11 mouse cellular contexts compared by ENCODE assay signal in genomic region chr12:112746461-112746807, GRCm38 (mm10). TPM values are rescaled to one million over a fixed set of nuclear protein-coding genes. Genes with fewer than 3 reads are reported as not detected.
DNase-seq lines count a peak whose midpoint lies in the region; ATAC-seq and TF ChIP-seq lines count a peak whose summit lies in the region.
"Had no signal": no experiment of that assay in that cellular context is flagged by ENCODE, and none has a peak within 500 bp of the region (broad histone marks: within the 10 kb centered on the region; RNA-seq: fewer than 3 reads in every experiment).

No protein-coding gene starts in this region.

- TF ChIP-seq CTCF in intestine, postnatal 0 days (IDR thresholded peaks at IDR 0.05; ENCODE audit: low read depth), result no peak

- no peak for DNase-seq in kidney, postnatal 25 days
- DNase-seq in hindbrain, embryonic 14.5 days (ENCODE audit: low spot score), result no peak
- no peak for DNase-seq in kidney, adult 18-20 months
- no peak for DNase-seq in gastrocnemius, postnatal 25 days
- DNase-seq: liver, postnatal 0 days had no signal

- H3K9ac ChIP-seq in kidney, embryonic 14.5 days (ENCODE audit: low read depth, low read length), result no peak overlapping the region
- no peak overlapping the region for H3K9ac ChIP-seq in hindbrain, embryonic 14.5 days
- H3K9ac ChIP-seq in intestine, postnatal 0 days (ENCODE audit: low read depth, low read length), result no peak overlapping the region
- H3K9ac ChIP-seq in neural tube, embryonic 12.5 days, result no peak overlapping the region
- H3K9ac ChIP-seq: kidney, embryonic 15.5 days; liver, postnatal 0 days had no signal

- H3K4me1 ChIP-seq in kidney, embryonic 14.5 days (ENCODE audit: control insufficient read depth, insufficient read depth, low read length), result 0 out of 2 replicates have a peak, but pooled peaks cover 5% of the 10 kb centered on the region
- H3K4me1 ChIP-seq in hindbrain, embryonic 14.5 days (replicated peaks; ENCODE audit: control insufficient read depth, insufficient read depth, low read length), result peaks cover 17% of the 10 kb centered on the region; the same call in 1 of the 2 replicates
- H3K4me1 ChIP-seq in intestine, postnatal 0 days (replicated peaks; ENCODE audit: control insufficient read depth, insufficient read depth, low read length), result no peaks in the 10 kb centered on the region
- peaks cover 15% of the 10 kb centered on the region for H3K4me1 ChIP-seq in neural tube, embryonic 12.5 days

- WGBS in kidney, embryonic 14.5 days, result 71% methylated on average over 4 of the region's 4 CpGs
- 67% methylated on average over 4 of the region's 4 CpGs for WGBS in hindbrain, embryonic 14.5 days
- 80% methylated on average over 4 of the region's 4 CpGs for WGBS in intestine, postnatal 0 days
- 79% methylated on average over 4 of the region's 4 CpGs for WGBS in neural tube, embryonic 12.5 days

- H3K36me3 ChIP-seq in kidney, embryonic 14.5 days (ENCODE audit: control insufficient read depth, insufficient read depth, low read length), result peaks cover 22% of the 10 kb centered on the region
- peaks cover 31% of the 10 kb centered on the region for H3K36me3 ChIP-seq in hindbrain, embryonic 14.5 days (replicated peaks; ENCODE audit: control insufficient read depth, insufficient read depth)
- peaks cover 24% of the 10 kb centered on the region; the same call in 1 of the 2 replicates for H3K36me3 ChIP-seq in intestine, postnatal 0 days (ENCODE audit: control insufficient read depth, insufficient read depth)
- peaks cover 26% of the 10 kb centered on the region for H3K36me3 ChIP-seq in neural tube, embryonic 12.5 days

- no peaks in the 10 kb centered on the region for H3K9me3 ChIP-seq in kidney, embryonic 14.5 days (ENCODE audit: control insufficient read depth, low read length)
- H3K9me3 ChIP-seq in hindbrain, embryonic 14.5 days (ENCODE audit: control insufficient read depth, low read length), result no peaks in the 10 kb centered on the region
- no peaks in the 10 kb centered on the region for H3K9me3 ChIP-seq in intestine, postnatal 0 days (ENCODE audit: control insufficient read depth)
- H3K9me3 ChIP-seq in neural tube, embryonic 12.5 days, result no peaks in the 10 kb centered on the region
- H3K9me3 ChIP-seq: kidney, embryonic 15.5 days had no signal

- H3K27me3 ChIP-seq in kidney, embryonic 14.5 days (ENCODE audit: control insufficient read depth, insufficient read depth, low read length), result no peaks in the 10 kb centered on the region
- no peaks in the 10 kb centered on the region for H3K27me3 ChIP-seq in hindbrain, embryonic 14.5 days (ENCODE audit: control insufficient read depth, insufficient read depth, low read length)
- no peaks in the 10 kb centered on the region for H3K27me3 ChIP-seq in intestine, postnatal 0 days (replicated peaks; ENCODE audit: control insufficient read depth, insufficient read depth, low read length)
- H3K27me3 ChIP-seq in neural tube, embryonic 12.5 days (replicated peaks), result no peaks in the 10 kb centered on the region
- H3K27me3 ChIP-seq: kidney, embryonic 15.5 days had no signal

- H3K4me3 ChIP-seq in kidney, embryonic 14.5 days (ENCODE audit: low read length), result no peak overlapping the region
- H3K4me3 ChIP-seq in hindbrain, embryonic 14.5 days (replicated peaks; ENCODE audit: low read length), result no peak overlapping the region
- no peak overlapping the region for H3K4me3 ChIP-seq in intestine, postnatal 0 days (ENCODE audit: low read depth, low read length)
- H3K4me3 ChIP-seq in neural tube, embryonic 12.5 days, result no peak overlapping the region
- H3K4me3 ChIP-seq: kidney, embryonic 15.5 days; myocyte had no signal

- H3K27ac ChIP-seq in kidney, embryonic 14.5 days (ENCODE audit: low read depth, low read length), result no peak overlapping the region
- 0 out of 2 replicates have a peak overlapping the region, but pooled peaks have one; percentile 16 for H3K27ac ChIP-seq in hindbrain, embryonic 14.5 days
- no peak overlapping the region for H3K27ac ChIP-seq in intestine, postnatal 0 days (ENCODE audit: low read depth, low read length)
- H3K27ac ChIP-seq in neural tube, embryonic 12.5 days, result no peak overlapping the region

- H3K4me2 ChIP-seq in kidney, embryonic 14.5 days (replicated peaks; ENCODE audit: low read depth, low read length), result no peak overlapping the region
- H3K4me2 ChIP-seq in hindbrain, embryonic 14.5 days (replicated peaks), result no peak overlapping the region
- H3K4me2 ChIP-seq in intestine, postnatal 0 days (replicated peaks; ENCODE audit: low read depth), result no peak overlapping the region
- H3K4me2 ChIP-seq in neural tube, embryonic 12.5 days (replicated peaks), result no peak overlapping the region

- ATAC-seq in kidney, embryonic 14.5 days (ENCODE audit: low FRiP score, low TSS enrichment), result peak; percentile 11
- peak; percentile 9; the same call in 1 of the 2 replicates for ATAC-seq in hindbrain, embryonic 14.5 days (ENCODE audit: low FRiP score)
- ATAC-seq in intestine, postnatal 0 days, result 0 out of 2 replicates have a peak, but pooled peaks have one; percentile 11
- peak; percentile 5; the same call in 1 of the 2 replicates for ATAC-seq in neural tube, embryonic 12.5 days (ENCODE audit: low FRiP score, low read depth)
- ATAC-seq: activated CD4-positive, CD25-positive, alpha-beta regulatory T cell, adult 4 months had no signal

RNA-seq across cellular contexts. Expression of gene Pld4, which starts 14.0 kb away (rescaled TPM):
- polyA plus RNA-seq in kidney, embryonic 14.5 days (2014; fragmentation: Nextera tagmentation; extraction: Ambion mirVana), result 4.8 and 7.8 TPM in 2 replicates
- 7.1 and 7.9 TPM in 2 replicates for polyA plus RNA-seq in hindbrain, embryonic 14.5 days (2014; fragmentation: Nextera tagmentation; extraction: Ambion mirVana)
- 6.7 and 6.9 TPM in 2 replicates for polyA plus RNA-seq in intestine, postnatal 0 days (2015; fragmentation: Nextera tagmentation; extraction: Ambion mirVana)
- polyA plus RNA-seq in neural tube, embryonic 12.5 days (2016; fragmentation: Nextera tagmentation; extraction: Ambion mirVana), result 5.1 and 5.8 TPM in 2 replicates
- total RNA-seq in gastrocnemius, postnatal 25 days (2021), result 1 to 10 TPM; 3.5 to 3.9 TPM

RNA-seq across cellular contexts. Expression of gene Cep170b, which starts 26.2 kb away (rescaled TPM):
- 11.5 and 15.1 TPM in 2 replicates for polyA plus RNA-seq in kidney, embryonic 14.5 days (2014; fragmentation: Nextera tagmentation; extraction: Ambion mirVana)
- polyA plus RNA-seq in hindbrain, embryonic 14.5 days (2014; fragmentation: Nextera tagmentation; extraction: Ambion mirVana), result 39.5 and 41.9 TPM in 2 replicates
- 12.7 and 13.4 TPM in 2 replicates for polyA plus RNA-seq in intestine, postnatal 0 days (2015; fragmentation: Nextera tagmentation; extraction: Ambion mirVana)
- polyA plus RNA-seq in neural tube, embryonic 12.5 days (2016; fragmentation: Nextera tagmentation; extraction: Ambion mirVana), result 22.2 and 23.2 TPM in 2 replicates
- 1 to 10 TPM; 8.8 to 9.1 TPM for total RNA-seq in gastrocnemius, postnatal 25 days (2021)

RNA-seq across cellular contexts. Expression of gene Ahnak2, which starts 56.0 kb away (rescaled TPM):
- polyA plus RNA-seq in kidney, embryonic 14.5 days (2014; fragmentation: Nextera tagmentation; extraction: Ambion mirVana), result 0.53 and 0.86 TPM in 2 replicates
- 1.9 and 2.5 TPM in 2 replicates for polyA plus RNA-seq in hindbrain, embryonic 14.5 days (2014; fragmentation: Nextera tagmentation; extraction: Ambion mirVana)
- polyA plus RNA-seq in intestine, postnatal 0 days (2015; fragmentation: Nextera tagmentation; extraction: Ambion mirVana), result 1.6 TPM in 2 replicates
- 0.93 and 1.2 TPM in 2 replicates for polyA plus RNA-seq in neural tube, embryonic 12.5 days (2016; fragmentation: Nextera tagmentation; extraction: Ambion mirVana)
- 10 to 100 TPM in 1 of 2 experiments, 1 to 10 TPM in 1; 4.9 to 11.8 TPM for total RNA-seq in gastrocnemius, postnatal 25 days (2021)
- polyA plus RNA-seq: activated CD4-positive, CD25-positive, alpha-beta regulatory T cell, adult 4 months had no signal
